Mouse (Mus musculus): ENCODE measurements around the gene Ugt2b34.
"Not testable (repeated sequence)": the region's sequence is repeated elsewhere in the genome, so short reads cannot be mapped to it uniquely, and the experiment has no call there.

Ugt2b34 gene

GRCm38 (mm10) chr5:86906758-86907157 is at the start of gene Ugt2b34:
Gene Ugt2b34, minus strand, starts transcription at chr5:86906937.
- DNase-seq (ENCODE audit: low spot score in 2 of 2), result no peak

GRCm38 (mm10) chr5:86942111-86942510 is 35.4 kb upstream of the Ugt2b34 start:
- no peak for DNase-seq (ENCODE audit: low spot score in 2 of 2)

GRCm38 (mm10) chr5:86926426-86926825 is 19.7 kb upstream of the Ugt2b34 start, which contains the start of gene Ugt2b1:
Gene Ugt2b1, minus strand, starts transcription at chr5:86926530.
- DNase-seq (ENCODE audit: low spot score in 2 of 2), result no peak

GRCm38 (mm10) chr5:86920661-86921233 is 14.0 kb upstream of the Ugt2b34 start:
- no peak for DNase-seq (ENCODE audit: low spot score in 2 of 2)

- no peak for DNase-seq (ENCODE audit: low spot score in 2 of 2)
These were observed 4.8 kb upstream of the Ugt2b34 start for GRCm38 (mm10) chr5:86911357-86912099.

GRCm38 (mm10) chr5:86910770-86911169 is 4.0 kb upstream of the Ugt2b34 start:
- no peak for DNase-seq (ENCODE audit: low spot score in 2 of 2)

- no peak for DNase-seq (ENCODE audit: low spot score in 2 of 2)
These were observed 16.8 kb downstream of the Ugt2b34 start for GRCm38 (mm10) chr5:86889933-86890332.

GRCm38 (mm10) chr5:86888420-86888819 is 18.3 kb downstream of the Ugt2b34 start:
- no peak for DNase-seq (ENCODE audit: low spot score in 2 of 2)

GRCm38 (mm10) chr5:86887081-86887480 is 19.7 kb downstream of the Ugt2b34 start:
- DNase-seq (ENCODE audit: low spot score in 2 of 2), result no peak

- no peak for DNase-seq (ENCODE audit: low spot score in 2 of 2)
These were observed 20.1 kb downstream of the Ugt2b34 start for GRCm38 (mm10) chr5:86886620-86887019.

- DNase-seq (ENCODE audit: low spot score in 2 of 2), result no peak
These were observed 34.9 kb downstream of the Ugt2b34 start for GRCm38 (mm10) chr5:86871877-86872276.

GRCm38 (mm10) chr5:86858336-86858735 is 48.4 kb downstream of the Ugt2b34 start:
- no peak for DNase-seq (ENCODE audit: low spot score in 2 of 2)

- no peak for DNase-seq (ENCODE audit: low spot score in 2 of 2)
These were observed 49.1 kb downstream of the Ugt2b34 start for GRCm38 (mm10) chr5:86857682-86858081.

- not testable (repeated sequence) for DNase-seq (ENCODE audit: low spot score in 2 of 2)
These were observed 50.2 kb downstream of the Ugt2b34 start for GRCm38 (mm10) chr5:86856505-86856904.

- DNase-seq (ENCODE audit: low spot score in 2 of 2), result no peak
These were observed 55.1 kb downstream of the Ugt2b34 start for GRCm38 (mm10) chr5:86851658-86852057.

GRCm38 (mm10) chr5:86850104-86850503 is 56.6 kb downstream of the Ugt2b34 start:
- no peak for DNase-seq (ENCODE audit: low spot score in 2 of 2)

GRCm38 (mm10) chr5:86841261-86841660 is 65.5 kb downstream of the Ugt2b34 start:
- DNase-seq (ENCODE audit: low spot score in 2 of 2), result not testable (repeated sequence)

- no peak for DNase-seq (ENCODE audit: low spot score in 2 of 2)
These were observed 66.5 kb downstream of the Ugt2b34 start for GRCm38 (mm10) chr5:86840207-86840606.
